Mouse (Mus musculus) stomach, embryonic 15.5 days (tissue): Measurements from ENCODE around the gene Elavl3. TPM values are rescaled to one million over a fixed set of nuclear protein-coding genes. Genes with fewer than 3 reads are reported as not detected.
A peak's percentile ranks its signal among the peaks of the same experiment; 100 is the strongest.
"Not testable (repeated sequence)": the region's sequence is repeated elsewhere in the genome, so short reads cannot be mapped to it uniquely, and the experiment has no call there.

ENCODE experiments used
- ATAC-seq: fragments of 200-750 bp; cut with Nextera tagmentation; 2 replicates; pipeline ENCODE4 v1.8.0; 2017; ENCODE audit warnings: low read depth, moderate number of reproducible peaks, moderate TSS enrichment; ENCODE audit not compliant: insufficient read depth, low FRiP score
- H3K27ac ChIP-seq: fragments of 300-500 bp; sonication (generic); 2 replicates; pipeline ENCODE4 v1.5.1; 2015; ENCODE audit warnings: mild to moderate bottlenecking, inconsistent platforms
- H3K27me3 ChIP-seq: fragments of 300-500 bp; sonication (generic); replicated peaks from 2 replicates; pipeline ENCODE4 v1.6.1; 2015; ENCODE audit warnings: inconsistent platforms
- H3K36me3 ChIP-seq: fragments of 300-500 bp; sonication (generic); 2 replicates; pipeline ENCODE4 v1.6.1; 2015; ENCODE audit warnings: inconsistent platforms
- H3K4me1 ChIP-seq: fragments of 300-500 bp; sonication (generic); 2 replicates; pipeline ENCODE4 v1.6.1; 2015; ENCODE audit warnings: inconsistent platforms
- H3K4me2 ChIP-seq: fragments of 300-500 bp; sonication (generic); 2 replicates; pipeline ENCODE4 v1.6.1; 2015; ENCODE audit warnings: mild to moderate bottlenecking, inconsistent platforms
- H3K4me3 ChIP-seq: fragments of 300-500 bp; sonication (generic); replicated peaks from 2 replicates; pipeline ENCODE4 v1.5.1; 2015; ENCODE audit warnings: inconsistent platforms
- H3K9ac ChIP-seq: fragments of 300-500 bp; sonication (generic); 2 replicates; pipeline ENCODE4 v1.6.1; 2015; ENCODE audit warnings: inconsistent platforms
- H3K9me3 ChIP-seq: fragments of 300-500 bp; sonication (generic); 2 replicates; pipeline ENCODE4 v1.6.1; 2016; ENCODE audit warnings: inconsistent platforms
- WGBS: fragments of 180-500 bp; shearing (Covaris S2); methylation state at CpG from one replicate; pipeline ENCODE4 v1.1.7; 2015; 5-methylcytosine and 5-hydroxymethylcytosine counted together
- polyA plus RNA-seq: library from polyadenylated mRNA; unstranded; fragments of >200 nt; fragmentation: Nextera tagmentation; extraction: Ambion mirVana; gene quantifications from 2 replicates; pipeline ENCODE4 v1.2.1, GENCODE M21; 2015

Gene Elavl3
- polyA plus RNA-seq, 1 experiment from 2014 or later, result 2.8 TPM

- no peaks in the 10 kb centered on the region for H3K4me1 ChIP-seq
- H3K9me3 ChIP-seq, result no peaks in the 10 kb centered on the region
- H3K27ac ChIP-seq, result no peak overlapping the region
- no peak overlapping the region for H3K4me3 ChIP-seq
- WGBS, result 90% methylated on average over 23 of the region's 23 CpGs
- no peak overlapping the region for H3K9ac ChIP-seq
- H3K36me3 ChIP-seq, result peaks cover 4% of the 10 kb centered on the region; the same call in 1 of the 2 replicates
- no peak overlapping the region for H3K4me2 ChIP-seq
- no peak for ATAC-seq
- H3K27me3 ChIP-seq, result no peaks in the 10 kb centered on the region
These were observed 24.4 kb upstream of the Elavl3 start for GRCm38 (mm10) chr9:22076223-22076622.

GRCm38 (mm10) chr9:22075778-22076177 is 24.0 kb upstream of the Elavl3 start:
- H3K27me3 ChIP-seq, H3K4me2 ChIP-seq, H3K4me3 ChIP-seq, H3K4me1 ChIP-seq, H3K9me3 ChIP-seq, H3K36me3 ChIP-seq, H3K9ac ChIP-seq, H3K27ac ChIP-seq, ATAC-seq: not testable (repeated sequence)
- WGBS, result 79% methylated on average over 5 of the region's 5 CpGs

- WGBS, result 91% methylated on average over 4 of the region's 4 CpGs
- no peak overlapping the region for H3K4me3 ChIP-seq
- H3K4me2 ChIP-seq, result no peak overlapping the region
- ATAC-seq, result no peak
- peaks cover 7% of the 10 kb centered on the region; the same call in 1 of the 2 replicates for H3K36me3 ChIP-seq
- no peaks in the 10 kb centered on the region for H3K9me3 ChIP-seq
- no peaks in the 10 kb centered on the region for H3K27me3 ChIP-seq
- 0 out of 2 replicates have a peak, but pooled peaks cover 5% of the 10 kb centered on the region for H3K4me1 ChIP-seq
- H3K27ac ChIP-seq, result no peak overlapping the region
- H3K9ac ChIP-seq, result no peak overlapping the region
These were observed 20.5 kb upstream of the Elavl3 start for GRCm38 (mm10) chr9:22072276-22072675.

- Histone ChIP-seq H3K4me3 (peak within 1 kb of the TSS; percentile 90), H3K4me2 (peak within 1 kb of the TSS; percentile 63), H3K4me1 (0 out of 2 replicates have a peak, but pooled peaks cover 5% of the 10 kb centered on the region), H3K36me3 (peaks cover 7% of the 10 kb centered on the region; the same call in 1 of the 2 replicates), H3K9ac (peak within 1 kb of the TSS; percentile 83), H3K27ac (peak within 1 kb of the TSS; percentile 99), H3K27me3 (no peaks in the 10 kb centered on the region), H3K9me3 (no peaks in the 10 kb centered on the region)
- under 1% methylated on average over 71 of the region's 87 CpGs for WGBS
- peak; percentile 97 for ATAC-seq
These were observed 19.2 kb upstream of the Elavl3 start, which contains the start of the genes Gm49318 and Zfp653 for GRCm38 (mm10) chr9:22070791-22071573. Gm49318 (minus strand) TSS chr9:22071259. Zfp653 (minus strand) TSS chr9:22071376.

GRCm38 (mm10) chr9:22069881-22070553 is 18.2 kb upstream of the Elavl3 start:
- ATAC-seq, result no peak
- peak overlapping the region; percentile 63 for H3K4me2 ChIP-seq
- 0 out of 2 replicates have a peak overlapping the region, but pooled peaks have one; percentile 11 for H3K9ac ChIP-seq
- H3K4me3 ChIP-seq, result peak overlapping the region; percentile 90
- no peaks in the 10 kb centered on the region for H3K9me3 ChIP-seq
- WGBS, result 60% methylated on average over 4 of the region's 4 CpGs
- 0 out of 2 replicates have a peak, but pooled peaks cover 5% of the 10 kb centered on the region for H3K4me1 ChIP-seq
- no peaks in the 10 kb centered on the region for H3K27me3 ChIP-seq
- H3K27ac ChIP-seq, result no peak overlapping the region
- H3K36me3 ChIP-seq, result peaks cover 14% of the 10 kb centered on the region

- H3K36me3 ChIP-seq, result peaks cover 27% of the 10 kb centered on the region
- no peak for ATAC-seq
These were observed 15.4 kb upstream of the Elavl3 start for GRCm38 (mm10) chr9:22067195-22067594.

GRCm38 (mm10) chr9:22066433-22066832 is 14.6 kb upstream of the Elavl3 start:
- ATAC-seq, result no peak
- Histone ChIP-seq H3K4me3 (no peak overlapping the region), H3K9me3 (no peaks in the 10 kb centered on the region), H3K27me3 (no peaks in the 10 kb centered on the region), H3K27ac (no peak overlapping the region), H3K4me2 (no peak overlapping the region), H3K36me3 (peaks cover 33% of the 10 kb centered on the region), H3K9ac (no peak overlapping the region), H3K4me1 (0 out of 2 replicates have a peak, but pooled peaks cover 5% of the 10 kb centered on the region)
- 69% methylated on average over 3 of the region's 3 CpGs for WGBS

More at GRCm38 (mm10) chr9:22067195-22067594, 15.4 kb upstream of the Elavl3 start:
- H3K27ac ChIP-seq, result no peak overlapping the region
- 0 out of 2 replicates have a peak, but pooled peaks cover 5% of the 10 kb centered on the region for H3K4me1 ChIP-seq
- no peaks in the 10 kb centered on the region for H3K9me3 ChIP-seq
- no peak overlapping the region for H3K4me2 ChIP-seq
- no peaks in the 10 kb centered on the region for H3K27me3 ChIP-seq
- no peak overlapping the region for H3K9ac ChIP-seq
- WGBS, result 74% methylated on average over 5 of the region's 5 CpGs
- H3K4me3 ChIP-seq, result no peak overlapping the region

- H3K4me1 ChIP-seq, result 0 out of 2 replicates have a peak, but pooled peaks cover 5% of the 10 kb centered on the region
- H3K4me2 ChIP-seq, result no peak overlapping the region
- H3K27me3 ChIP-seq, result no peaks in the 10 kb centered on the region
- H3K4me3 ChIP-seq, result no peak overlapping the region
- H3K9ac ChIP-seq, result no peak overlapping the region
- no peak overlapping the region for H3K27ac ChIP-seq
- peaks cover 39% of the 10 kb centered on the region for H3K36me3 ChIP-seq
- H3K9me3 ChIP-seq, result no peaks in the 10 kb centered on the region
- ATAC-seq, result no peak
- 92% methylated on average over 11 of the region's 11 CpGs for WGBS
These were observed 13.8 kb upstream of the Elavl3 start for GRCm38 (mm10) chr9:22065642-22066041.

GRCm38 (mm10) chr9:22064341-22064740 is 12.5 kb upstream of the Elavl3 start:
- no peaks in the 10 kb centered on the region for H3K27me3 ChIP-seq
- peaks cover 45% of the 10 kb centered on the region for H3K36me3 ChIP-seq
- H3K27ac ChIP-seq, result no peak overlapping the region
- 93% methylated on average over 3 of the region's 3 CpGs for WGBS
- no peaks in the 10 kb centered on the region for H3K9me3 ChIP-seq
- H3K4me2 ChIP-seq, result no peak overlapping the region
- no peak overlapping the region for H3K4me3 ChIP-seq
- H3K9ac ChIP-seq, result no peak overlapping the region
- no peak for ATAC-seq
- H3K4me1 ChIP-seq, result no peaks in the 10 kb centered on the region

- WGBS, result 85% methylated on average over 2 of the region's 2 CpGs
- no peak for ATAC-seq
- H3K4me1 ChIP-seq, result no peaks in the 10 kb centered on the region
- H3K27ac ChIP-seq, result no peak overlapping the region
- no peak overlapping the region for H3K4me3 ChIP-seq
- H3K27me3 ChIP-seq, result no peaks in the 10 kb centered on the region
- no peak overlapping the region for H3K9ac ChIP-seq
- H3K36me3 ChIP-seq, result peaks cover 55% of the 10 kb centered on the region
- H3K9me3 ChIP-seq, result no peaks in the 10 kb centered on the region
- H3K4me2 ChIP-seq, result no peak overlapping the region
These were observed 9.5 kb upstream of the Elavl3 start for GRCm38 (mm10) chr9:22061339-22061738.

GRCm38 (mm10) chr9:22058011-22058424 is 6.2 kb upstream of the Elavl3 start:
- Histone ChIP-seq H3K27me3 (peaks cover 12% of the 10 kb centered on the region), H3K9me3 (no peaks in the 10 kb centered on the region), H3K9ac (no peak overlapping the region), H3K4me1 (peaks cover 4% of the 10 kb centered on the region), H3K4me3 (no peak overlapping the region), H3K27ac (no peak overlapping the region), H3K36me3 (peaks cover 34% of the 10 kb centered on the region), H3K4me2 (no peak overlapping the region)
- ATAC-seq, result no peak
- WGBS, result 87% methylated on average over 9 of the region's 9 CpGs

- H3K27ac ChIP-seq, result no peak overlapping the region
- peaks cover 4% of the 10 kb centered on the region for H3K4me1 ChIP-seq
- no peak for ATAC-seq
- H3K4me3 ChIP-seq, result no peak overlapping the region
- peaks cover 21% of the 10 kb centered on the region for H3K27me3 ChIP-seq
- H3K36me3 ChIP-seq, result peaks cover 30% of the 10 kb centered on the region
- no peak overlapping the region for H3K4me2 ChIP-seq
- H3K9me3 ChIP-seq, result no peaks in the 10 kb centered on the region
- WGBS, result 89% methylated on average over 9 of the region's 9 CpGs
- H3K9ac ChIP-seq, result no peak overlapping the region
These were observed 5.3 kb upstream of the Elavl3 start for GRCm38 (mm10) chr9:22057031-22057517.
